Mouse (Mus musculus) CH12.LX (cell line): ENCODE data around the gene Agap1. TPM values are rescaled to one million over a fixed set of nuclear protein-coding genes. Genes with fewer than 3 reads are reported as not detected.

ENCODE experiments used
- DNase-seq: peaks from one replicate; pipeline ENCODE4 v3.0.0-alpha.2; 2013; ENCODE audit errors: extremely low read depth
- H3K27ac ChIP-seq: 2 replicates; pipeline ENCODE4 v1.5.1; 2012; ENCODE audit warnings: low read depth, mild to moderate bottlenecking, control low read depth, moderate library complexity; ENCODE audit not compliant: insufficient read depth
- H3K27me3 ChIP-seq: replicated peaks from 2 replicates; pipeline ENCODE3; 2012; ENCODE audit warnings: inconsistent platforms
- H3K36me3 ChIP-seq, 2 experiments: replicated peaks in 1 of 2; 2 replicates each; pipeline versions ENCODE3 to v1.6.1; 2012; ENCODE audit warnings: inconsistent platforms in 1 of 2, low read length in 1 of 2, mild to moderate bottlenecking in 1 of 2, mixed read lengths in 1 of 2, moderate library complexity in 1 of 2; ENCODE audit not compliant: control insufficient read depth in 1 of 2, insufficient read depth in 1 of 2
- H3K4me1 ChIP-seq, 2 experiments: 2 replicates each; pipeline ENCODE4 v1.6.1; 2012; ENCODE audit warnings: inconsistent platforms in 1 of 2, moderate library complexity in 1 of 2; ENCODE audit not compliant: insufficient read depth in 2 of 2, control insufficient read depth in 1 of 2
- H3K4me2 ChIP-seq: 2 replicates; pipeline ENCODE4 v1.6.1; 2012; ENCODE audit warnings: low read depth, mild to moderate bottlenecking, control low read depth; ENCODE audit not compliant: poor library complexity, insufficient read depth, severe bottlenecking
- H3K4me3 ChIP-seq, 3 experiments: fragments of 150-350 bp in 1 of 3; sonication (generic) in 1 of 3; replicated peaks in 1 of 3; 2 replicates each; pipeline versions ENCODE3 to v1.5.1; 2011 to 2012; ENCODE audit warnings: low read depth in 2 of 3, low read length in 2 of 3, mild to moderate bottlenecking in 2 of 3, moderate library complexity in 2 of 3, control low read depth in 1 of 3, improper control_type of control experiment in 1 of 3, inconsistent platforms in 1 of 3, mixed read lengths in 1 of 3; ENCODE audit not compliant: poor library complexity in 1 of 3
- H3K79me2 ChIP-seq: replicated peaks from 2 replicates; pipeline ENCODE4 v1.6.1; 2012; ENCODE audit warnings: mild to moderate bottlenecking, moderate library complexity; ENCODE audit not compliant: control insufficient read depth, poor library complexity, insufficient read depth, severe bottlenecking; ENCODE audit errors: extremely low read depth
- H3K9ac ChIP-seq: 2 replicates; pipeline ENCODE4 v1.6.1; 2012; ENCODE audit warnings: low read depth, mild to moderate bottlenecking, control low read depth, moderate library complexity; ENCODE audit not compliant: insufficient read depth
- H3K9me3 ChIP-seq: replicated peaks from 2 replicates; pipeline ENCODE3; 2012; ENCODE audit warnings: low read length, inconsistent platforms, mixed read lengths
- CTCF ChIP-seq, 2 experiments: IDR thresholded peaks in 1 of 2; conservative IDR thresholded peaks in 1 of 2; 2 replicates each; pipeline ENCODE4 v1.5.1; 2011 to 2012; ENCODE audit warnings: low read depth in 2 of 2, low read length in 2 of 2, improper control_type of control experiment in 1 of 2, inconsistent platforms in 1 of 2, mild to moderate bottlenecking in 1 of 2, moderate library complexity in 1 of 2
- E2F4 ChIP-seq: IDR thresholded peaks from 2 replicates; pipeline ENCODE4 v1.6.1; 2011; ENCODE audit warnings: low read depth, low read length, improper control_type of control experiment; ENCODE audit not compliant: insufficient replicate concordance
- ELF1 ChIP-seq: IDR thresholded peaks from 2 replicates; pipeline ENCODE4 v1.6.1; 2014; ENCODE audit warnings: low read depth, mild to moderate bottlenecking, inconsistent platforms, low read length, improper control_type of control experiment
- EP300 ChIP-seq: IDR thresholded peaks from 2 replicates; pipeline ENCODE4 v1.6.1; 2011; ENCODE audit warnings: low read length, improper control_type of control experiment
- ETS1 ChIP-seq: conservative IDR thresholded peaks from 2 replicates; pipeline ENCODE4 v1.6.1; 2012; ENCODE audit warnings: low read depth, mild to moderate bottlenecking, inconsistent platforms, low read length, improper control_type of control experiment, moderate library complexity
- JUND ChIP-seq: conservative IDR thresholded peaks from 2 replicates; pipeline ENCODE4 v1.6.1; 2011; ENCODE audit warnings: low read depth, low read length, improper control_type of control experiment
- MXI1 ChIP-seq: IDR thresholded peaks from 2 replicates; pipeline ENCODE4 v1.6.1; 2011; ENCODE audit warnings: mild to moderate bottlenecking, low read depth, low read length, improper control_type of control experiment
- NELFE ChIP-seq: IDR thresholded peaks from 2 replicates; pipeline ENCODE4 v1.6.1; 2011; ENCODE audit warnings: low read depth, low read length, improper control_type of control experiment
- PAX5 ChIP-seq: IDR thresholded peaks from 2 replicates; pipeline ENCODE4 v1.6.1; 2012; ENCODE audit warnings: low read length, inconsistent platforms, mixed read lengths
- POLR2A ChIP-seq: IDR thresholded peaks from 2 replicates; pipeline ENCODE4 v1.6.1; 2011; ENCODE audit warnings: low read depth, mild to moderate bottlenecking, improper control_type of control experiment, low read length
- POLR2AphosphoS2 ChIP-seq: IDR thresholded peaks from 2 replicates; pipeline ENCODE4 v1.6.1; 2011; ENCODE audit warnings: low read depth, low read length, improper control_type of control experiment
- RAD21 ChIP-seq: IDR thresholded peaks from 2 replicates; pipeline ENCODE4 v1.6.1; 2011; ENCODE audit warnings: low read depth, mild to moderate bottlenecking, low read length, improper control_type of control experiment, moderate library complexity
- RCOR1 ChIP-seq: conservative IDR thresholded peaks from 2 replicates; pipeline ENCODE4 v1.6.1; 2012; ENCODE audit warnings: low read depth, mild to moderate bottlenecking, inconsistent platforms, low read length, improper control_type of control experiment
- SIN3A ChIP-seq: IDR thresholded peaks from 2 replicates; pipeline ENCODE4 v1.6.1; 2012; ENCODE audit warnings: low read length, improper control_type of control experiment, inconsistent platforms
- TBP ChIP-seq: conservative IDR thresholded peaks from 2 replicates; pipeline ENCODE4 v1.6.1; 2011; ENCODE audit warnings: low read depth, low read length, improper control_type of control experiment
- TCF12 ChIP-seq: IDR thresholded peaks from 2 replicates; pipeline ENCODE4 v1.6.1; 2014; ENCODE audit warnings: low read depth, mild to moderate bottlenecking, inconsistent platforms, low read length, improper control_type of control experiment
- UBTF ChIP-seq: IDR thresholded peaks from 2 replicates; pipeline ENCODE4 v1.6.1; 2012; ENCODE audit warnings: low read depth, mild to moderate bottlenecking, inconsistent platforms, low read length, improper control_type of control experiment, moderate library complexity
- USF1 ChIP-seq: IDR thresholded peaks from 2 replicates; pipeline ENCODE4 v1.6.1; 2014; ENCODE audit warnings: low read depth, mild to moderate bottlenecking, inconsistent platforms, low read length, improper control_type of control experiment
- ZC3H11A ChIP-seq: IDR thresholded peaks from 2 replicates; pipeline ENCODE4 v1.6.1; 2012; ENCODE audit warnings: low read depth, mild to moderate bottlenecking, inconsistent platforms, low read length, improper control_type of control experiment
- ZKSCAN1 ChIP-seq: IDR thresholded peaks from 2 replicates; pipeline ENCODE4 v1.6.1; 2012; ENCODE audit warnings: low read depth, inconsistent platforms, low read length, improper control_type of control experiment, borderline replicate concordance
- dilution Hi-C: fragments of 300-500 bp; cut with MboI; formaldehyde crosslinking; loops from 2 replicates; pipeline ENCODE4 v1.14.3; 2020; ENCODE audit warnings: low sequenced_read_pairs; ENCODE audit not compliant: extremely low pct_unique_long_range_greater_than_20kb, extremely low pct_ligation_motif_present
- in situ Hi-C: fragments of 300-500 bp; cut with MboI; formaldehyde crosslinking; loops from 3 replicates; pipeline ENCODE4 v1.14.3; 2019; ENCODE audit warnings: low sequenced_read_pairs, low pct_ligation_motif_present, low pct_unique_long_range_greater_than_20kb, mixed read lengths
- polyA plus RNA-seq: library from polyadenylated mRNA; unstranded; fragments of >175 nt; gene quantifications from 2 replicates; pipeline ENCODE4 v1.2.1, GENCODE M21; 2012; ENCODE audit warnings: low read depth; ENCODE audit not compliant: insufficient read length
- total RNA-seq, 2 experiments: library from RNA; depleted of rRNA; stranded (reverse); fragments of 300-350 nt in 1 of 2; fragments of >200 nt in 1 of 2; gene quantifications; 2 replicates each; pipeline ENCODE4 v1.2.3; 2012 to 2014

Agap1 gene
- total and polyA plus RNA-seq, 3 experiments = not detected

GRCm38 (mm10) chr1:89581766-89582125, 127.1 kb downstream of the Agap1 start:
- Histone ChIP-seq H3K79me2 (no peaks in the 10 kb centered on the region), H3K36me3 (no peaks in the 10 kb centered on the region), H3K4me1 (no peaks in the 10 kb centered on the region), H3K9me3 (peaks cover 83% of the 10 kb centered on the region), H3K27ac (no peak overlapping the region), H3K9ac (no peak overlapping the region), H3K4me2 (no peak overlapping the region), H3K27me3 (no peaks in the 10 kb centered on the region), H3K4me3 (no peak overlapping the region)
- no peak for DNase-seq
- in situ Hi-C loops = no loop called here
- TF ChIP-seq TBP = no peak
- TF ChIP-seq RAD21 = no peak
- no peak for TF ChIP-seq NELFE
- no peak for TF ChIP-seq UBTF
- TF ChIP-seq MXI1 = no peak
- TF ChIP-seq POLR2A = no peak
- TF ChIP-seq ELF1 = no peak
- TF ChIP-seq POLR2AphosphoS2 = no peak
- TF ChIP-seq RCOR1 = no peak
- no peak for TF ChIP-seq PAX5
- no peak for TF ChIP-seq E2F4
- no peak for TF ChIP-seq ZKSCAN1
- TF ChIP-seq ETS1 = no peak
- TF ChIP-seq ZC3H11A = no peak
- TF ChIP-seq JUND = no peak
- TF ChIP-seq USF1 = no peak
- TF ChIP-seq SIN3A = no peak
- TF ChIP-seq EP300 = no peak
- dilution Hi-C loops = no loop called here

- Histone ChIP-seq H3K79me2 (no peaks in the 10 kb centered on the region), H3K36me3 (no peaks in the 10 kb centered on the region), H3K4me1 (no peaks in the 10 kb centered on the region), H3K4me3 (no peak overlapping the region), H3K27me3 (no peaks in the 10 kb centered on the region), H3K4me2 (no peak overlapping the region), H3K9me3 (peaks cover 85% of the 10 kb centered on the region), H3K9ac (no peak overlapping the region), H3K27ac (no peak overlapping the region)
- dilution Hi-C loops = no loop called here
- TF ChIP-seq TCF12 = no peak
- TF ChIP-seq ZC3H11A = no peak
- no peak for TF ChIP-seq CTCF (conservative IDR thresholded peaks at IDR 0.05 in 1 of 2, IDR thresholded peaks at IDR 0.05 in 1 of 2; ENCODE audit: low read depth in 2 of 2, low read length in 2 of 2)
- no peak for TF ChIP-seq RAD21
- no peak for DNase-seq
- in situ Hi-C loops = no loop called here
Observed at GRCm38 (mm10) chr1:89583369-89583768, 128.8 kb downstream of the Agap1 start.
